Mouse (Mus musculus): ENCODE data around the gene Zfp729a. TPM values are rescaled to one million over a fixed set of nuclear protein-coding genes. Genes with fewer than 3 reads are reported as not detected.

Zfp729a gene
- polyA plus RNA-seq (2014; fragmentation: Illumina TruSeq; extraction: RNeasy Lipid Tissue Mini Kit (QIAGEN cat#74804); ENCODE audit: low read depth, low replicate concordance): 8.7 TPM

DNA sequence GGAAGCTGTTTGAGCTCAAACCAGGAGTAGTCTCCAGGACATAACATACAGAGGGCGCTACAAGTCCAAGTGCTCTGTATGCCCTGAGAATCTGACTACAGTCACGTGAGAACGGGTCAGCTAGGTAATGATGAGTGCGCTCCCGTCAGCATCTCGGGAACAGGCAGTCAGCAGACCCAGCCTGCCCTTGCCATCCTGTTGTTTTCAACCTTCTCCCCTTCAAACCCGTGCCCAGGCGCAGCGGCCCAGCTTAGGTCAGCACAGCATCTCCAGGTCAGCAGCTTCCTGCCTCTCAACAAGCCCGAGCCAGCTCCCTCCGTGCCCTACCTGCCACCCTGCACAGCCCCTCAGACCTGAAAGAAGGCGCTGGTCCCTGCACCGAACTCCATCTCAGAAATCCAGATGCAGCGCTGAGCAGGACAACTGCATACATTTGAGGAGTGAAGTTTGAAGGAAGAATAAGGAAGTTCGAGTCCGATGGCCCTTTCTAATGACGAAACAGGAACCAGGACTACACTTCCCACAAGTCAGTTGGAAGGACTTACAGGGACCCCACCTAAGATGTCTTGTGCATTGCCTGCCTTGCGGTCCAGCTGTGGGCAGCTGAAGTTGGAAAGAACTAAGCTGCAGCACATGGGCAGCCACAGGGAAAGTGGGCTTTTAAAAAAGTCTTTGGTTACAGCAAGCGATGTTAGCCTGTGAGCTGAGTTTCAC lies at the start of gene Zfp729a, which contains the start of gene Gm49345:
Zfp729a (minus strand) TSS at position 498 of the 714 bp plus-strand sequence.
Gm49345 (minus strand) TSS at position 476 of the 714 bp plus-strand sequence.

DNA sequence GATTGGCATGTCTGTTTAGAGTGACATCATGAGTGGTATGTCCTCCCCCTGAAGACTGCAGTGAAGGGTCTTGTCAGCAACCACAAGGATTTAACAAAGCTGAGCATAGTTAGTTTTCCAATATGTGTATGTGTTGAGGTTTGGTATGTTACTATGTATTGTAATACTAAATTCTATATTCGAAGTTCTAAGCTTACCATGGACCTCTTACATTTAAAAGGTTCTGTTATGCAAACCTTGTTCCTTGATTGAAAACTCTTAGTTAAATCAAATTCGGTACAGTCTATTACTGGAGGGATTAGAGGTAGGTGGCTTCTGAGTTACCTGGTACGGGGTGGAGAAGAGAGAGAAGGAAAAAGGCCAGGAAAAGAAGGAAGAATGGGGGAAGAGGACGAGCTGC lies 49.4 kb upstream of the Zfp729a start, which contains the start of gene Zfp738:
Zfp738 (minus strand) TSS at position 101 of the 400 bp plus-strand sequence.

DNA sequence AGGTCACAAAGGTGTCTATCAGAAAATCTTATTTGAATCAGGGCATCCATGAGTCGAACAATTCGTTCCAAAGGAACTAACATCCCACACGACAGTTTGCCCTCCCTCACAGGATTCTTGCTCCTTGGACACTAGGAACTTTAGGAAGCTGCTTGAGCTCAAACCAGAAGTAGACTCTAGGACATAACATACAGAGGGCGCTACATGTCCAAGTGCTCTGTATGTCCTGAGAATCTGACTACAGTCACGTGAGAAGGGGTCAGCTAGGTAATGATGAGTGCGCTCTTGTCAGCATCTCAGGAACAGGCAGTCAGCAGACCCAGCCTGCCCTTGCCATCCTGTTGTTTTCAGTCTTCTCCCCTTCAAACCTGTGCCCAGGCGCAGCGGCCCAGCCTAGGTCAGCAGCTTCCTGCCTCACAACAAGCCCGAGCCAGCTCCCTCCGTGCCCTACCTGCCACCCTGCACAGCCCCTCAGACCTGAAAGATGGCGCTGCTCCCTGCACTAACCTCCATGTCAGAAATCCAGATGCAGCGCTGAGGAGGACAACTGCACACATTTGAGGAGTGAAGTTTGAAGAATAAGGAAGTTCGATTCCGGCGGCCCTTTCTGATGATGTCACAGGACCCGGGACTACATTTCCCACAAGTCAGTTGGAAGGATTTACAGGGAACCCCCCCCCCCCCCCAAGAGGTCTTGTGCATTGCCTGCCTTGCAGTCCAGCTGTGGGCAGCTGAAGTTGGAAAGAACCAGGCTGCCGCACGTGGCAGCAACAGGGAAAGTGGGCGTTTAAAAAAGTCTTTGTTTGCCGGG lies 28.3 kb downstream of the Zfp729a start, which contains the start of gene Zfp729b:
Zfp729b (minus strand) TSS at position 642 of the 811 bp plus-strand sequence.

Other genes with a start within 250 kb of the Zfp729a start
- 6.3 TPM for gene Zfp429, start 238.0 kb downstream of the Zfp729a start, polyA plus RNA-seq (2014; fragmentation: Illumina TruSeq; extraction: RNeasy Lipid Tissue Mini Kit (QIAGEN cat#74804); ENCODE audit: low read depth, low replicate concordance)
- gene Zfp459, start 216.4 kb downstream of the Zfp729a start, polyA plus RNA-seq (2014; fragmentation: Illumina TruSeq; extraction: RNeasy Lipid Tissue Mini Kit (QIAGEN cat#74804); ENCODE audit: low read depth, low replicate concordance): 0.21 TPM
- 75.3 TPM for gene Zfp874a, start 186.2 kb downstream of the Zfp729a start, polyA plus RNA-seq (2014; fragmentation: Illumina TruSeq; extraction: RNeasy Lipid Tissue Mini Kit (QIAGEN cat#74804); ENCODE audit: low read depth, low replicate concordance)
- gene Zfp874b, start 153.5 kb downstream of the Zfp729a start, polyA plus RNA-seq (2014; fragmentation: Illumina TruSeq; extraction: RNeasy Lipid Tissue Mini Kit (QIAGEN cat#74804); ENCODE audit: low read depth, low replicate concordance): 22.3 TPM
- 14.5 TPM for gene Zfp58, start 137.2 kb downstream of the Zfp729a start, polyA plus RNA-seq (2014; fragmentation: Illumina TruSeq; extraction: RNeasy Lipid Tissue Mini Kit (QIAGEN cat#74804); ENCODE audit: low read depth, low replicate concordance)
- gene Gm26965, start 111.6 kb downstream of the Zfp729a start, polyA plus RNA-seq (2014; fragmentation: Illumina TruSeq; extraction: RNeasy Lipid Tissue Mini Kit (QIAGEN cat#74804); ENCODE audit: low read depth, low replicate concordance): not detected
- 9.1 TPM for gene Zfp87, start 111.6 kb downstream of the Zfp729a start, polyA plus RNA-seq (2014; fragmentation: Illumina TruSeq; extraction: RNeasy Lipid Tissue Mini Kit (QIAGEN cat#74804); ENCODE audit: low read depth, low replicate concordance)
- gene Zfp748, start 84.0 kb downstream of the Zfp729a start, polyA plus RNA-seq (2014; fragmentation: Illumina TruSeq; extraction: RNeasy Lipid Tissue Mini Kit (QIAGEN cat#74804); ENCODE audit: low read depth, low replicate concordance): 8.8 TPM
- gene Zfp729b, start 28.1 kb downstream of the Zfp729a start, polyA plus RNA-seq (2014; fragmentation: Illumina TruSeq; extraction: RNeasy Lipid Tissue Mini Kit (QIAGEN cat#74804); ENCODE audit: low read depth, low replicate concordance): 15.0 TPM
- not detected for gene Gm49345, start within 50 bp of the Zfp729a start, polyA plus RNA-seq (2014; fragmentation: Illumina TruSeq; extraction: RNeasy Lipid Tissue Mini Kit (QIAGEN cat#74804); ENCODE audit: low read depth, low replicate concordance)
- gene Zfp738, start 49.3 kb upstream of the Zfp729a start, polyA plus RNA-seq (2014; fragmentation: Illumina TruSeq; extraction: RNeasy Lipid Tissue Mini Kit (QIAGEN cat#74804); ENCODE audit: low read depth, low replicate concordance): 5.6 TPM
- 13.2 TPM for gene Zfp65, start 91.4 kb upstream of the Zfp729a start, polyA plus RNA-seq (2014; fragmentation: Illumina TruSeq; extraction: RNeasy Lipid Tissue Mini Kit (QIAGEN cat#74804); ENCODE audit: low read depth, low replicate concordance)
- gene Zfp85, start 117.4 kb upstream of the Zfp729a start, polyA plus RNA-seq (2014; fragmentation: Illumina TruSeq; extraction: RNeasy Lipid Tissue Mini Kit (QIAGEN cat#74804); ENCODE audit: low read depth, low replicate concordance): 8.2 TPM
- gene Zfp493, start 141.9 kb upstream of the Zfp729a start, polyA plus RNA-seq (2014; fragmentation: Illumina TruSeq; extraction: RNeasy Lipid Tissue Mini Kit (QIAGEN cat#74804); ENCODE audit: low read depth, low replicate concordance): 2.6 TPM
- 8.4 TPM for gene Zfp273, start 175.9 kb upstream of the Zfp729a start, polyA plus RNA-seq (2014; fragmentation: Illumina TruSeq; extraction: RNeasy Lipid Tissue Mini Kit (QIAGEN cat#74804); ENCODE audit: low read depth, low replicate concordance)
- gene Gm10037, start 193.3 kb upstream of the Zfp729a start, polyA plus RNA-seq (2014; fragmentation: Illumina TruSeq; extraction: RNeasy Lipid Tissue Mini Kit (QIAGEN cat#74804); ENCODE audit: low read depth, low replicate concordance): 2.5 TPM
- not detected for gene BC048507, start 225.5 kb upstream of the Zfp729a start, polyA plus RNA-seq (2014; fragmentation: Illumina TruSeq; extraction: RNeasy Lipid Tissue Mini Kit (QIAGEN cat#74804); ENCODE audit: low read depth, low replicate concordance)